Mouse (Mus musculus): Measurements from ENCODE around the gene Msantd3. TPM values are rescaled to one million over a fixed set of nuclear protein-coding genes. Genes with fewer than 3 reads are reported as not detected.

The Msantd3 gene
- 10 to 100 TPM; 13.4 to 25.5 TPM for polyA plus RNA-seq (2012; fragmentation: generic; extraction: Trizol)

GRCm38 (mm10) chr4:48539841-48540575 lies at the start of gene Msantd3:
Msantd3 (plus strand) TSS chr4:48539935.

GRCm38 (mm10) chr4:48584421-48585240 lies 44.9 kb downstream of the Msantd3 start, which contains the start of gene Tmeff1:
Tmeff1 (plus strand) TSS chr4:48585174.

Other genes with a start within 250 kb of the Msantd3 start
- 10 to 100 TPM in 1 of 2 experiments, 1 to 10 TPM in 1; 2.2 to 11.9 TPM for gene Tex10, start 66.5 kb upstream of the Msantd3 start, polyA plus RNA-seq (2012; fragmentation: generic; extraction: Trizol)
- 1 to 10 TPM in 1 of 2 experiments, under 1 TPM in 1; 0.23 to 3.6 TPM for gene Tmeff1, start 45.2 kb downstream of the Msantd3 start, polyA plus RNA-seq (2012; fragmentation: generic; extraction: Trizol)
- gene Cavin4, start 123.6 kb downstream of the Msantd3 start, polyA plus RNA-seq (2012; fragmentation: generic; extraction: Trizol) = 1 to 10 TPM; 1.3 to 2.2 TPM

All from C3H10T1/2 (cell line).